Mouse (Mus musculus): ENCODE results near the gene Pim3. TPM values are rescaled to one million over a fixed set of nuclear protein-coding genes. Genes with fewer than 3 reads are reported as not detected.

The Pim3 gene
- polyA plus RNA-seq, 1 experiment from 2014 or later, result 46.2 TPM

GRCm38 (mm10) chr15:88882851-88883250 lies 20.9 kb downstream of the Pim3 start:
- Histone ChIP-seq H3K4me2 (replicated peaks; ENCODE audit: low read depth, low read length) (no peak overlapping the region), H3K4me1 (ENCODE audit: control insufficient read depth, insufficient read depth, low read length) (no peaks in the 10 kb centered on the region), H3K4me3 (ENCODE audit: low read length) (no peak overlapping the region), H3K27ac (ENCODE audit: low read depth, low read length) (no peak overlapping the region), H3K36me3 (ENCODE audit: control insufficient read depth, insufficient read depth, low read length) (no peaks in the 10 kb centered on the region), H3K9me3 (ENCODE audit: control insufficient read depth, low read length) (no peaks in the 10 kb centered on the region), H3K9ac (ENCODE audit: low read depth, low read length) (no peak overlapping the region), H3K27me3 (ENCODE audit: control insufficient read depth, insufficient read depth, low read length) (0 out of 2 replicates have a peak, but pooled peaks cover 2% of the 10 kb centered on the region)
- 62% methylated on average over 4 of the region's 4 CpGs for WGBS
- ATAC-seq (ENCODE audit: low FRiP score, low TSS enrichment), result no peak

GRCm38 (mm10) chr15:88883342-88883741 lies 21.4 kb downstream of the Pim3 start:
- Histone ChIP-seq H3K27ac (ENCODE audit: low read depth, low read length) (no peak overlapping the region), H3K9ac (ENCODE audit: low read depth, low read length) (no peak overlapping the region), H3K27me3 (ENCODE audit: control insufficient read depth, insufficient read depth, low read length) (0 out of 2 replicates have a peak, but pooled peaks cover 2% of the 10 kb centered on the region), H3K4me2 (replicated peaks; ENCODE audit: low read depth, low read length) (no peak overlapping the region), H3K4me1 (ENCODE audit: control insufficient read depth, insufficient read depth, low read length) (no peaks in the 10 kb centered on the region), H3K36me3 (ENCODE audit: control insufficient read depth, insufficient read depth, low read length) (no peaks in the 10 kb centered on the region), H3K4me3 (ENCODE audit: low read length) (no peak overlapping the region), H3K9me3 (ENCODE audit: control insufficient read depth, low read length) (no peaks in the 10 kb centered on the region)
- 86% methylated on average over 9 of the region's 9 CpGs for WGBS
- no peak for ATAC-seq (ENCODE audit: low FRiP score, low TSS enrichment)

GRCm38 (mm10) chr15:88885376-88885775 lies 23.4 kb downstream of the Pim3 start:
- H3K36me3 ChIP-seq (ENCODE audit: control insufficient read depth, insufficient read depth, low read length), result no peaks in the 10 kb centered on the region
- no peaks in the 10 kb centered on the region for H3K9me3 ChIP-seq (ENCODE audit: control insufficient read depth, low read length)

GRCm38 (mm10) chr15:88889032-88889431 lies 27.0 kb downstream of the Pim3 start:
- no peak for ATAC-seq (ENCODE audit: low FRiP score, low TSS enrichment)
- no peak overlapping the region for H3K9ac ChIP-seq (ENCODE audit: low read depth, low read length)
- H3K27me3 ChIP-seq (ENCODE audit: control insufficient read depth, insufficient read depth, low read length), result peaks cover 4% of the 10 kb centered on the region; the same call in 1 of the 2 replicates
- 88% methylated on average over 3 of the region's 3 CpGs for WGBS
- H3K9me3 ChIP-seq (ENCODE audit: control insufficient read depth, low read length), result no peaks in the 10 kb centered on the region
- H3K4me3 ChIP-seq (ENCODE audit: low read length), result no peak overlapping the region
- H3K36me3 ChIP-seq (ENCODE audit: control insufficient read depth, insufficient read depth, low read length), result no peaks in the 10 kb centered on the region
- no peak overlapping the region for H3K4me2 ChIP-seq (replicated peaks; ENCODE audit: low read depth, low read length)
- no peak overlapping the region for H3K27ac ChIP-seq (ENCODE audit: low read depth, low read length)
- H3K4me1 ChIP-seq (ENCODE audit: control insufficient read depth, insufficient read depth, low read length), result 0 out of 2 replicates have a peak, but pooled peaks cover 5% of the 10 kb centered on the region

More at GRCm38 (mm10) chr15:88885376-88885775, 23.4 kb downstream of the Pim3 start:
- Histone ChIP-seq H3K27ac (ENCODE audit: low read depth, low read length) (no peak overlapping the region), H3K4me1 (ENCODE audit: control insufficient read depth, insufficient read depth, low read length) (0 out of 2 replicates have a peak, but pooled peaks cover 3% of the 10 kb centered on the region), H3K4me2 (replicated peaks; ENCODE audit: low read depth, low read length) (no peak overlapping the region), H3K27me3 (ENCODE audit: control insufficient read depth, insufficient read depth, low read length) (0 out of 2 replicates have a peak, but pooled peaks cover 2% of the 10 kb centered on the region), H3K4me3 (ENCODE audit: low read length) (no peak overlapping the region), H3K9ac (ENCODE audit: low read depth, low read length) (no peak overlapping the region)
- ATAC-seq (ENCODE audit: low FRiP score, low TSS enrichment), result no peak
- WGBS, result 85% methylated on average over 6 of the region's 6 CpGs

- no peak overlapping the region for H3K9ac ChIP-seq (ENCODE audit: low read depth, low read length)
Measured at GRCm38 (mm10) chr15:88889994-88890393, 28.0 kb downstream of the Pim3 start.

GRCm38 (mm10) chr15:88890751-88891675 lies 29.0 kb downstream of the Pim3 start:
- Histone ChIP-seq H3K4me1 (ENCODE audit: control insufficient read depth, insufficient read depth, low read length) (0 out of 2 replicates have a peak, but pooled peaks cover 5% of the 10 kb centered on the region), H3K9me3 (ENCODE audit: control insufficient read depth, low read length) (no peaks in the 10 kb centered on the region), H3K9ac (ENCODE audit: low read depth, low read length) (peak overlapping the region; percentile 60), H3K36me3 (ENCODE audit: control insufficient read depth, insufficient read depth, low read length) (no peaks in the 10 kb centered on the region), H3K4me2 (replicated peaks; ENCODE audit: low read depth, low read length) (peak overlapping the region; percentile 93), H3K27me3 (ENCODE audit: control insufficient read depth, insufficient read depth, low read length) (peaks cover 4% of the 10 kb centered on the region; the same call in 1 of the 2 replicates), H3K27ac (ENCODE audit: low read depth, low read length) (no peak overlapping the region), H3K4me3 (ENCODE audit: low read length) (peak overlapping the region; percentile 52)
- ATAC-seq (ENCODE audit: low FRiP score, low TSS enrichment), result peak; percentile 89
- WGBS, result 1% methylated on average over 41 of the region's 41 CpGs

More at GRCm38 (mm10) chr15:88889994-88890393, 28.0 kb downstream of the Pim3 start:
- Histone ChIP-seq H3K27ac (ENCODE audit: low read depth, low read length) (no peak overlapping the region), H3K27me3 (ENCODE audit: control insufficient read depth, insufficient read depth, low read length) (peaks cover 4% of the 10 kb centered on the region; the same call in 1 of the 2 replicates), H3K9me3 (ENCODE audit: control insufficient read depth, low read length) (no peaks in the 10 kb centered on the region), H3K4me2 (replicated peaks; ENCODE audit: low read depth, low read length) (peak overlapping the region; percentile 93; the same call in 1 of the 2 replicates), H3K36me3 (ENCODE audit: control insufficient read depth, insufficient read depth, low read length) (no peaks in the 10 kb centered on the region), H3K4me1 (ENCODE audit: control insufficient read depth, insufficient read depth, low read length) (0 out of 2 replicates have a peak, but pooled peaks cover 5% of the 10 kb centered on the region), H3K4me3 (ENCODE audit: low read length) (peak overlapping the region; percentile 52)
- 78% methylated on average over 3 of the region's 3 CpGs for WGBS
- no peak for ATAC-seq (ENCODE audit: low FRiP score, low TSS enrichment)

- peak overlapping the region; percentile 93 for H3K4me2 ChIP-seq (replicated peaks; ENCODE audit: low read depth, low read length)
- H3K4me3 ChIP-seq (ENCODE audit: low read length), result peak overlapping the region; percentile 52; the same call in 1 of the 2 replicates
- H3K36me3 ChIP-seq (ENCODE audit: control insufficient read depth, insufficient read depth, low read length), result no peaks in the 10 kb centered on the region
- H3K9ac ChIP-seq (ENCODE audit: low read depth, low read length), result no peak overlapping the region
- 0 out of 2 replicates have a peak, but pooled peaks cover 5% of the 10 kb centered on the region for H3K4me1 ChIP-seq (ENCODE audit: control insufficient read depth, insufficient read depth, low read length)
- peaks cover 4% of the 10 kb centered on the region; the same call in 1 of the 2 replicates for H3K27me3 ChIP-seq (ENCODE audit: control insufficient read depth, insufficient read depth, low read length)
- ATAC-seq (ENCODE audit: low FRiP score, low TSS enrichment), result no peak
- WGBS, result 75% methylated on average over 8 of the region's 8 CpGs
- H3K9me3 ChIP-seq (ENCODE audit: control insufficient read depth, low read length), result no peaks in the 10 kb centered on the region
- no peak overlapping the region for H3K27ac ChIP-seq (ENCODE audit: low read depth, low read length)
Measured at GRCm38 (mm10) chr15:88891676-88892040, 29.7 kb downstream of the Pim3 start.

GRCm38 (mm10) chr15:88892252-88892651 lies 30.3 kb downstream of the Pim3 start:
- WGBS, result 68% methylated on average over 1 of the region's 1 CpGs
- H3K4me3 ChIP-seq (ENCODE audit: low read length), result no peak overlapping the region
- no peak overlapping the region for H3K4me2 ChIP-seq (replicated peaks; ENCODE audit: low read depth, low read length)
- no peaks in the 10 kb centered on the region for H3K36me3 ChIP-seq (ENCODE audit: control insufficient read depth, insufficient read depth, low read length)
- no peak overlapping the region for H3K9ac ChIP-seq (ENCODE audit: low read depth, low read length)
- no peak overlapping the region for H3K27ac ChIP-seq (ENCODE audit: low read depth, low read length)
- H3K4me1 ChIP-seq (ENCODE audit: control insufficient read depth, insufficient read depth, low read length), result 0 out of 2 replicates have a peak, but pooled peaks cover 5% of the 10 kb centered on the region
- no peaks in the 10 kb centered on the region for H3K9me3 ChIP-seq (ENCODE audit: control insufficient read depth, low read length)
- no peak for ATAC-seq (ENCODE audit: low FRiP score, low TSS enrichment)
- peaks cover 4% of the 10 kb centered on the region; the same call in 1 of the 2 replicates for H3K27me3 ChIP-seq (ENCODE audit: control insufficient read depth, insufficient read depth, low read length)

- Histone ChIP-seq H3K27me3 (ENCODE audit: control insufficient read depth, insufficient read depth, low read length) (peaks cover 4% of the 10 kb centered on the region; the same call in 1 of the 2 replicates), H3K27ac (ENCODE audit: low read depth, low read length) (no peak overlapping the region), H3K9ac (ENCODE audit: low read depth, low read length) (no peak overlapping the region), H3K4me1 (ENCODE audit: control insufficient read depth, insufficient read depth, low read length) (0 out of 2 replicates have a peak, but pooled peaks cover 5% of the 10 kb centered on the region), H3K9me3 (ENCODE audit: control insufficient read depth, low read length) (no peaks in the 10 kb centered on the region), H3K36me3 (ENCODE audit: control insufficient read depth, insufficient read depth, low read length) (no peaks in the 10 kb centered on the region), H3K4me3 (ENCODE audit: low read length) (no peak overlapping the region), H3K4me2 (replicated peaks; ENCODE audit: low read depth, low read length) (no peak overlapping the region)
- WGBS, result 80% methylated on average over 5 of the region's 5 CpGs
- ATAC-seq (ENCODE audit: low FRiP score, low TSS enrichment), result no peak
Measured at GRCm38 (mm10) chr15:88892876-88893275, 30.9 kb downstream of the Pim3 start.
